Mouse (Mus musculus): ENCODE results near the gene Fntb. TPM values are rescaled to one million over a fixed set of nuclear protein-coding genes. Genes with fewer than 3 reads are reported as not detected.

Fntb gene
- polyA plus RNA-seq, 1 experiment = 23.8 TPM

GRCm38 (mm10) chr12:76947487-76947886 is 182.1 kb downstream of the Fntb start:
- Histone ChIP-seq H3K79me2 (ENCODE audit: control insufficient read depth, insufficient read depth) (peaks cover 8% of the 10 kb centered on the region), H3K4me3 (no peak overlapping the region), H3ac (ENCODE audit: control insufficient read depth, insufficient read length) (no peak overlapping the region), H3K36me3 (ENCODE audit: control insufficient read depth, insufficient read depth) (peaks cover 58% of the 10 kb centered on the region), H3K4me2 (ENCODE audit: low read depth) (no peak overlapping the region), H3K27me3 (ENCODE audit: control insufficient read depth, insufficient read depth, insufficient read length) (no peaks in the 10 kb centered on the region)
- TF ChIP-seq TCF3 (IDR thresholded peaks at IDR 0.05; ENCODE audit: insufficient read length, low read depth) = no peak
- no peak for TF ChIP-seq TCF12 (IDR thresholded peaks at IDR 0.05; ENCODE audit: insufficient read depth, poor library complexity, severe bottlenecking)
- no peak for TF ChIP-seq USF1 (IDR thresholded peaks at IDR 0.05; ENCODE audit: low read depth)
- no peak for TF ChIP-seq REST (IDR thresholded peaks at IDR 0.05; ENCODE audit: insufficient read depth, insufficient read length)
- no peak for TF ChIP-seq POLR2A (IDR thresholded peaks at IDR 0.05; ENCODE audit: insufficient read length, low read depth)
- no peak for TF ChIP-seq MYOG (IDR thresholded peaks at IDR 0.05; ENCODE audit: control insufficient read depth in 1 of 3, insufficient read depth in 1 of 3, insufficient read length in 2 of 3, low read depth in 2 of 3)
- no peak for TF ChIP-seq SRF (IDR thresholded peaks at IDR 0.05; ENCODE audit: control insufficient read depth, insufficient read length, low read depth)
- no peak for TF ChIP-seq MAX (IDR thresholded peaks at IDR 0.05; ENCODE audit: low read depth)
- TF ChIP-seq CEBPB (IDR thresholded peaks at IDR 0.05; ENCODE audit: insufficient read depth, poor library complexity, severe bottlenecking) = no peak
- no peak for TF ChIP-seq E2F4 (IDR thresholded peaks at IDR 0.05; ENCODE audit: insufficient read depth)
- no peak for TF ChIP-seq POLR2AphosphoS2 (IDR thresholded peaks at IDR 0.05; ENCODE audit: insufficient read length, low read depth)
- TF ChIP-seq MYOD1 (IDR thresholded peaks at IDR 0.05; ENCODE audit: control insufficient read depth in 1 of 3, insufficient read length in 2 of 3, low read depth in 2 of 3) = no peak

GRCm38 (mm10) chr12:76948185-76948584 is 182.8 kb downstream of the Fntb start:
- peaks cover 8% of the 10 kb centered on the region for H3K79me2 ChIP-seq (ENCODE audit: control insufficient read depth, insufficient read depth)
- no peak for TF ChIP-seq MYOG (IDR thresholded peaks at IDR 0.05; ENCODE audit: control insufficient read depth in 1 of 3, insufficient read depth in 1 of 3, insufficient read length in 2 of 3, low read depth in 2 of 3)
- TF ChIP-seq USF1 (IDR thresholded peaks at IDR 0.05; ENCODE audit: low read depth) = no peak
- TF ChIP-seq MYOD1 (IDR thresholded peaks at IDR 0.05; ENCODE audit: control insufficient read depth in 1 of 3, insufficient read length in 2 of 3, low read depth in 2 of 3) = no peak
- TF ChIP-seq POLR2AphosphoS2 (IDR thresholded peaks at IDR 0.05; ENCODE audit: insufficient read length, low read depth) = no peak
- no peak for TF ChIP-seq TCF12 (IDR thresholded peaks at IDR 0.05; ENCODE audit: insufficient read depth, poor library complexity, severe bottlenecking)
- TF ChIP-seq TCF3 (IDR thresholded peaks at IDR 0.05; ENCODE audit: insufficient read length, low read depth) = no peak
- TF ChIP-seq E2F4 (IDR thresholded peaks at IDR 0.05; ENCODE audit: insufficient read depth) = no peak
- no peak for TF ChIP-seq REST (IDR thresholded peaks at IDR 0.05; ENCODE audit: insufficient read depth, insufficient read length)
- no peak for TF ChIP-seq SRF (IDR thresholded peaks at IDR 0.05; ENCODE audit: control insufficient read depth, insufficient read length, low read depth)
- TF ChIP-seq MAX (IDR thresholded peaks at IDR 0.05; ENCODE audit: low read depth) = no peak
- no peak for TF ChIP-seq POLR2A (IDR thresholded peaks at IDR 0.05; ENCODE audit: insufficient read length, low read depth)
- no peak for TF ChIP-seq CEBPB (IDR thresholded peaks at IDR 0.05; ENCODE audit: insufficient read depth, poor library complexity, severe bottlenecking)
- no peak overlapping the region for H3K4me2 ChIP-seq (ENCODE audit: low read depth)
- peaks cover 63% of the 10 kb centered on the region for H3K36me3 ChIP-seq (ENCODE audit: control insufficient read depth, insufficient read depth)
- no peak overlapping the region for H3K4me3 ChIP-seq
- H3ac ChIP-seq (ENCODE audit: control insufficient read depth, insufficient read length) = no peak overlapping the region
- H3K27me3 ChIP-seq (ENCODE audit: control insufficient read depth, insufficient read depth, insufficient read length) = no peaks in the 10 kb centered on the region

DNA sequence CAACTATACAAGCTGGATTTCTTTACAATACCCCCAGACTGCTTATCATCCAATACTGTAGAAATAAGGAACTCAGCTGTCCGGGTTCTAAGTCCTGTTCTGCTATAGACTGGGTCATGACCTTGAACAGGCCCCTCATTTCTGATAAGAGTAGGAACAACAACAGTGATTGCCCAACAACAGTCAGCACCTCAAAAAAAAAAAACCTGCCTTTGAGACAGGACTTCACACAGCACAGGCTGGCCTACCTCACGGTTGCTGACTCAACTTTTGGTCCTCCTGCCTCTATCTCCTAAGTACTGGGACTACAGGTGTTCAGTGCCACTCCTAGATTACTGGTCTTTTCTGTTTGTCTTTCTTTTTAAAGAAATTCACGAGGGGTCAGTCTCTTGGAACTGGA is 183.4 kb downstream of the Fntb start:
- Histone ChIP-seq H3K27me3 (ENCODE audit: control insufficient read depth, insufficient read depth, insufficient read length) (no peaks in the 10 kb centered on the region), H3K4me3 (no peak overlapping the region), H3K36me3 (ENCODE audit: control insufficient read depth, insufficient read depth) (peaks cover 63% of the 10 kb centered on the region), H3ac (ENCODE audit: control insufficient read depth, insufficient read length) (no peak overlapping the region), H3K79me2 (ENCODE audit: control insufficient read depth, insufficient read depth) (peaks cover 8% of the 10 kb centered on the region), H3K4me2 (ENCODE audit: low read depth) (no peak overlapping the region)
- TF ChIP-seq POLR2A (IDR thresholded peaks at IDR 0.05; ENCODE audit: insufficient read length, low read depth) = no peak
- TF ChIP-seq E2F4 (IDR thresholded peaks at IDR 0.05; ENCODE audit: insufficient read depth) = no peak
- TF ChIP-seq MYOG (IDR thresholded peaks at IDR 0.05; ENCODE audit: control insufficient read depth in 1 of 3, insufficient read depth in 1 of 3, insufficient read length in 2 of 3, low read depth in 2 of 3) = no peak
- no peak for TF ChIP-seq TCF3 (IDR thresholded peaks at IDR 0.05; ENCODE audit: insufficient read length, low read depth)
- TF ChIP-seq SRF (IDR thresholded peaks at IDR 0.05; ENCODE audit: control insufficient read depth, insufficient read length, low read depth) = no peak
- TF ChIP-seq REST (IDR thresholded peaks at IDR 0.05; ENCODE audit: insufficient read depth, insufficient read length) = no peak
- TF ChIP-seq USF1 (IDR thresholded peaks at IDR 0.05; ENCODE audit: low read depth) = no peak
- no peak for TF ChIP-seq CEBPB (IDR thresholded peaks at IDR 0.05; ENCODE audit: insufficient read depth, poor library complexity, severe bottlenecking)
- no peak for TF ChIP-seq POLR2AphosphoS2 (IDR thresholded peaks at IDR 0.05; ENCODE audit: insufficient read length, low read depth)
- TF ChIP-seq MYOD1 (IDR thresholded peaks at IDR 0.05; ENCODE audit: control insufficient read depth in 1 of 3, insufficient read length in 2 of 3, low read depth in 2 of 3) = no peak
- TF ChIP-seq MAX (IDR thresholded peaks at IDR 0.05; ENCODE audit: low read depth) = no peak
- no peak for TF ChIP-seq TCF12 (IDR thresholded peaks at IDR 0.05; ENCODE audit: insufficient read depth, poor library complexity, severe bottlenecking)

DNA sequence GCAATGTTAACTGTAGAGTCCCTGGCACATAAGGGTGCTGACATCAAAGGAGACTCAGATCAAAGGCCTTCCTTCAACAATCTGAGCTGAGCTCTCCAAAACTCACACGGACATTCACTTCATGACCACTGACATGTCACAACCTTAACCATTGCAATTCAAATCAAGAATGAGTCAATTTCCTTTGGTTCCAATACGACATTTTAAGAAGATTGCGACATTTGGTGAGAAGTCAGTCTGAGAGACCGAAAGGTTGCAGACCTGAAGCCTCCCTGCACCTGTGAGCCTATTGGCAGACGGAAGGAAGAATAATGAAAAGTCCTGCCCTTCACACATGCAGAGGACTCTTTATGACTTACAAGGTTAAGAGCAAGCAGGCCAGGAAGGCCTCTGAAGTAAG is 184.9 kb downstream of the Fntb start:
- no peak overlapping the region for H3K4me3 ChIP-seq
- H3K79me2 ChIP-seq (ENCODE audit: control insufficient read depth, insufficient read depth) = peaks cover 8% of the 10 kb centered on the region
- H3K4me2 ChIP-seq (ENCODE audit: low read depth) = no peak overlapping the region
- peaks cover 53% of the 10 kb centered on the region for H3K36me3 ChIP-seq (ENCODE audit: control insufficient read depth, insufficient read depth)
- H3K27me3 ChIP-seq (ENCODE audit: control insufficient read depth, insufficient read depth, insufficient read length) = no peaks in the 10 kb centered on the region
- TF ChIP-seq REST (IDR thresholded peaks at IDR 0.05; ENCODE audit: insufficient read depth, insufficient read length) (no peak), E2F4 (IDR thresholded peaks at IDR 0.05; ENCODE audit: insufficient read depth) (no peak)
- H3ac ChIP-seq (ENCODE audit: control insufficient read depth, insufficient read length) = no peak overlapping the region

- H3K27me3 ChIP-seq (ENCODE audit: control insufficient read depth, insufficient read depth, insufficient read length) = no peaks in the 10 kb centered on the region
- H3K36me3 ChIP-seq (ENCODE audit: control insufficient read depth, insufficient read depth) = peaks cover 41% of the 10 kb centered on the region
- TF ChIP-seq USF1 (IDR thresholded peaks at IDR 0.05; ENCODE audit: low read depth) = no peak
- no peak for TF ChIP-seq POLR2A (IDR thresholded peaks at IDR 0.05; ENCODE audit: insufficient read length, low read depth)
- TF ChIP-seq CEBPB (IDR thresholded peaks at IDR 0.05; ENCODE audit: insufficient read depth, poor library complexity, severe bottlenecking) = no peak
- no peak for TF ChIP-seq SRF (IDR thresholded peaks at IDR 0.05; ENCODE audit: control insufficient read depth, insufficient read length, low read depth)
- no peak for TF ChIP-seq E2F4 (IDR thresholded peaks at IDR 0.05; ENCODE audit: insufficient read depth)
- TF ChIP-seq POLR2AphosphoS2 (IDR thresholded peaks at IDR 0.05; ENCODE audit: insufficient read length, low read depth) = no peak
- TF ChIP-seq TCF12 (IDR thresholded peaks at IDR 0.05; ENCODE audit: insufficient read depth, poor library complexity, severe bottlenecking) = no peak
- TF ChIP-seq MAX (IDR thresholded peaks at IDR 0.05; ENCODE audit: low read depth) = no peak
- TF ChIP-seq MYOD1 (IDR thresholded peaks at IDR 0.05; ENCODE audit: control insufficient read depth in 1 of 3, insufficient read length in 2 of 3, low read depth in 2 of 3) = no peak
- no peak for TF ChIP-seq TCF3 (IDR thresholded peaks at IDR 0.05; ENCODE audit: insufficient read length, low read depth)
- no peak for TF ChIP-seq MYOG (IDR thresholded peaks at IDR 0.05; ENCODE audit: control insufficient read depth in 1 of 3, insufficient read depth in 1 of 3, insufficient read length in 2 of 3, low read depth in 2 of 3)
- no peak for TF ChIP-seq REST (IDR thresholded peaks at IDR 0.05; ENCODE audit: insufficient read depth, insufficient read length)
- no peak overlapping the region for H3K4me3 ChIP-seq
- H3K4me2 ChIP-seq (ENCODE audit: low read depth) = no peak overlapping the region
- no peak overlapping the region for H3ac ChIP-seq (ENCODE audit: control insufficient read depth, insufficient read length)
- peaks cover 24% of the 10 kb centered on the region for H3K79me2 ChIP-seq (ENCODE audit: control insufficient read depth, insufficient read depth)
Measured at GRCm38 (mm10) chr12:76953750-76954363, 188.5 kb downstream of the Fntb start.

All from myocyte (in vitro differentiated cells).